Mouse (Mus musculus) megakaryocyte, embryonic 14.5 days (primary cell): ENCODE measurements around the gene Slc6a12.

Experiments
- FLI1 ChIP-seq: IDR thresholded peaks from 2 replicates; pipeline ENCODE4 v1.6.1; 2012; ENCODE audit warnings: low read length, inconsistent platforms, mixed read lengths
- GATA1 ChIP-seq: IDR thresholded peaks from 3 replicates; pipeline ENCODE4 v1.6.1; 2012; ENCODE audit warnings: mixed read lengths, low read length, inconsistent platforms, borderline replicate concordance

GRCm38 (mm10) chr6:121326486-121327069 is 16.3 kb upstream of the Slc6a12 start:
- TF ChIP-seq FLI1 (no peak), GATA1 (no peak)
